Mouse (Mus musculus) liver, embryonic 14.5 days (tissue): ENCODE measurements at regions not wholly inside any gene's neighbourhood (a gene's known extent, or its start where the extent isn't known, plus 50 kb on each side); places are given as distances from the start of the nearest gene placed in this dataset.

ENCODE experiments used
- ATAC-seq: fragments of 200-750 bp; cut with Nextera tagmentation; 2 replicates; pipeline ENCODE4 v1.8.0; 2017; ENCODE audit warnings: moderate number of reproducible peaks, mild to moderate bottlenecking, moderate library complexity; ENCODE audit not compliant: insufficient read depth
- DNase-seq, 3 experiments: peaks; one replicate each; pipeline ENCODE4 v3.0.0-alpha.2; 2012 to 2013; ENCODE audit warnings: low read depth in 3 of 3, low spot score in 3 of 3
- H3K27ac ChIP-seq: fragments of 300-500 bp; sonication (generic); 2 replicates; pipeline ENCODE4 v1.5.1; 2014; ENCODE audit warnings: moderate library complexity, mild to moderate bottlenecking, control low read depth, inconsistent platforms
- H3K27me3 ChIP-seq: fragments of 300-500 bp; sonication (generic); 2 replicates; pipeline ENCODE4 v1.6.1; 2014; ENCODE audit warnings: mild to moderate bottlenecking, low read length, moderate library complexity; ENCODE audit not compliant: control insufficient read depth, insufficient read depth
- H3K36me3 ChIP-seq: fragments of 300-500 bp; sonication (generic); replicated peaks from 2 replicates; pipeline ENCODE4 v1.6.1; 2014; ENCODE audit warnings: low read depth; ENCODE audit not compliant: control insufficient read depth, insufficient read depth
- H3K4me1 ChIP-seq, 2 experiments: fragments of 200-500 bp in 1 of 2; fragments of 300-500 bp in 1 of 2; sonication (generic) in 1 of 2; replicated peaks; 2 replicates each; pipeline ENCODE4 v1.6.1; 2012 to 2014; ENCODE audit warnings: antibody characterized with exemption in 1 of 2, inconsistent platforms in 1 of 2, low read length in 1 of 2; ENCODE audit not compliant: control insufficient read depth in 2 of 2, insufficient read depth in 2 of 2
- H3K4me2 ChIP-seq: fragments of 300-500 bp; sonication (generic); 2 replicates; pipeline ENCODE4 v1.6.1; 2014; ENCODE audit warnings: low read depth, mild to moderate bottlenecking, control low read depth, moderate library complexity
- H3K4me3 ChIP-seq, 2 experiments: fragments of 200-500 bp in 1 of 2; fragments of 300-500 bp in 1 of 2; sonication (generic) in 1 of 2; 2 replicates each; pipeline ENCODE4 v1.5.1; 2012 to 2014; ENCODE audit warnings: low read depth in 2 of 2, low read length in 2 of 2, mild to moderate bottlenecking in 2 of 2, control low read depth in 1 of 2, inconsistent platforms in 1 of 2, moderate library complexity in 1 of 2; ENCODE audit not compliant: insufficient read depth in 1 of 2
- H3K9ac ChIP-seq: fragments of 300-500 bp; sonication (generic); replicated peaks from 2 replicates; pipeline ENCODE4 v1.6.1; 2014; ENCODE audit warnings: mild to moderate bottlenecking, control low read depth, moderate library complexity
- H3K9me3 ChIP-seq: fragments of 300-500 bp; sonication (generic); 2 replicates; pipeline ENCODE4 v1.6.1; 2016; ENCODE audit warnings: low read length, mixed read lengths; ENCODE audit not compliant: control insufficient read depth
- CTCF ChIP-seq: IDR thresholded peaks from 2 replicates; pipeline ENCODE4 v1.5.1; 2016; ENCODE audit warnings: antibody characterized with exemption, low read depth, control low read depth
- EP300 ChIP-seq: IDR thresholded peaks from 2 replicates; pipeline ENCODE4 v1.6.1; 2016; ENCODE audit warnings: antibody characterized with exemption, low read depth
- WGBS: fragments of 180-500 bp; shearing (Covaris S2); extraction: QIAGEN DNeasy Blood & Tissue Kit; methylation state at CpG from one replicate; pipeline ENCODE4 v1.1.7; 2014; ENCODE audit not compliant: insufficient replicate concordance; 5-methylcytosine and 5-hydroxymethylcytosine counted together

- no peaks in the 10 kb centered on the region for H3K27me3 ChIP-seq
- no peak overlapping the region for H3K9ac ChIP-seq
- no peaks in the 10 kb centered on the region for H3K36me3 ChIP-seq
- WGBS, result 33% methylated on average over 6 of the region's 6 CpGs
- H3K4me3 ChIP-seq, result no peak overlapping the region
- TF ChIP-seq EP300 (no peak), CTCF (no peak)
- DNase-seq, result no peak
- no peaks in the 10 kb centered on the region for H3K9me3 ChIP-seq
- no peak overlapping the region for H3K4me2 ChIP-seq
- H3K4me1 ChIP-seq, result no peaks in the 10 kb centered on the region
- ATAC-seq, result no peak
- H3K27ac ChIP-seq, result no peak overlapping the region
These were observed 484.1 kb upstream of the Mpdz start for GRCm38 (mm10) chr4:81926662-81927141.

GRCm38 (mm10) chr4:81925611-81926010 lies 483.0 kb upstream of the Mpdz start:
- Histone ChIP-seq H3K36me3 (no peaks in the 10 kb centered on the region), H3K4me2 (no peak overlapping the region), H3K9ac (no peak overlapping the region), H3K4me3 (no peak overlapping the region), H3K27ac (no peak overlapping the region), H3K9me3 (no peaks in the 10 kb centered on the region), H3K27me3 (no peaks in the 10 kb centered on the region), H3K4me1 (no peaks in the 10 kb centered on the region)
- DNase-seq (no peak), ATAC-seq (no peak)
- 61% methylated on average over 2 of the region's 2 CpGs for WGBS
- TF ChIP-seq CTCF (no peak), EP300 (no peak)

GRCm38 (mm10) chr4:81924120-81924519 lies 481.5 kb upstream of the Mpdz start:
- Histone ChIP-seq H3K36me3 (no peaks in the 10 kb centered on the region), H3K27ac (no peak overlapping the region), H3K9me3 (no peaks in the 10 kb centered on the region), H3K4me3 (no peak overlapping the region), H3K9ac (no peak overlapping the region), H3K4me1 (no peaks in the 10 kb centered on the region), H3K27me3 (no peaks in the 10 kb centered on the region), H3K4me2 (no peak overlapping the region)
- TF ChIP-seq CTCF, result no peak
- no peak for TF ChIP-seq EP300
- ATAC-seq (no peak), DNase-seq (no peak)
- WGBS, result 79% methylated on average over 1 of the region's 1 CpGs

DNA sequence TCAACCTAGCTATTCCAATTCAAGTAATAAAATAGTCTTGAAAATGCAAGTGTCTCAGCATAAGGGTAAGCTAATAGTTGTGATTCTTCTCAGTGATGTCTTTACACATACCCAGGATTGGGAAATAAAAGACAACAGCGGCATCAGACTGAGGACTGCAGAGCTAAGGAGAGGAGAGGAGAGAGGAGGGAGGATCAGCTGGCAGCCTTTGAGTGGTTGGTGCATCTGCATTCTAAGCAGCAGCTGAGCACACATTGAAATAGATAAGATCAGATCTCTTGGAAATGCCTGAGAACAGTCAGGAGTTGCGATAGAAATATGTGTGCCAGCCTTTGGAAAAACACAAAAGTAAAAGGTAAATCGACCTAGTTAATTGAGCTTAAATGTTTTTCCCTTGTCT lies 480.3 kb upstream of the Mpdz start:
- no peaks in the 10 kb centered on the region for H3K27me3 ChIP-seq
- 52% methylated on average over 3 of the region's 3 CpGs for WGBS
- ATAC-seq (no peak), DNase-seq (no peak)
- H3K9ac ChIP-seq, result no peak overlapping the region
- H3K4me2 ChIP-seq, result no peak overlapping the region
- H3K9me3 ChIP-seq, result no peaks in the 10 kb centered on the region
- H3K27ac ChIP-seq, result no peak overlapping the region
- TF ChIP-seq EP300, result no peak
- TF ChIP-seq CTCF, result no peak
- no peak overlapping the region for H3K4me3 ChIP-seq
- H3K4me1 ChIP-seq, result no peaks in the 10 kb centered on the region
- no peaks in the 10 kb centered on the region for H3K36me3 ChIP-seq

GRCm38 (mm10) chr4:81914971-81915370 lies 472.4 kb upstream of the Mpdz start:
- no peak for TF ChIP-seq CTCF
- TF ChIP-seq EP300, result no peak
- DNase-seq (no peak), ATAC-seq (no peak)
- no peaks in the 10 kb centered on the region for H3K36me3 ChIP-seq
- H3K9me3 ChIP-seq, result no peaks in the 10 kb centered on the region
- no peak overlapping the region for H3K4me2 ChIP-seq
- H3K4me3 ChIP-seq, result no peak overlapping the region
- H3K4me1 ChIP-seq, result no peaks in the 10 kb centered on the region
- H3K27ac ChIP-seq, result no peak overlapping the region
- no peak overlapping the region for H3K9ac ChIP-seq
- WGBS, result 70% methylated on average over 2 of the region's 2 CpGs
- H3K27me3 ChIP-seq, result no peaks in the 10 kb centered on the region

- no peak for DNase-seq
These were observed 470.7 kb upstream of the Mpdz start for GRCm38 (mm10) chr4:81913296-81913695.

More at GRCm38 (mm10) chr4:81913296-81913695, 470.7 kb upstream of the Mpdz start:
- ATAC-seq, result no peak
- Histone ChIP-seq H3K4me3 (no peak overlapping the region), H3K4me1 (no peaks in the 10 kb centered on the region), H3K9me3 (no peaks in the 10 kb centered on the region), H3K27ac (no peak overlapping the region), H3K36me3 (no peaks in the 10 kb centered on the region), H3K9ac (no peak overlapping the region), H3K27me3 (no peaks in the 10 kb centered on the region), H3K4me2 (no peak overlapping the region)
- 61% methylated on average over 10 of the region's 10 CpGs for WGBS
- TF ChIP-seq EP300 (no peak), CTCF (no peak)
